Mouse (Mus musculus): ENCODE results near the gene Fli1. TPM values are rescaled to one million over a fixed set of nuclear protein-coding genes. Genes with fewer than 3 reads are reported as not detected.

The Fli1 gene
- polyA plus RNA-seq, 1 experiment = 124 TPM

- Histone ChIP-seq H3K4me3 (ENCODE audit: insufficient read depth, low read length) (no peak overlapping the region), H3K4me1 (ENCODE audit: control insufficient read depth, insufficient read depth, low read length) (peaks cover 71% of the 10 kb centered on the region), H3K27ac (ENCODE audit: insufficient read depth, low read depth, low read length) (peak overlapping the region; percentile 95)
- TF ChIP-seq CTCF (IDR thresholded peaks at IDR 0.05; ENCODE audit: low read depth, low read length) (0 out of 2 replicates have a peak, but pooled peaks have one; percentile 2), POLR2A (IDR thresholded peaks at IDR 0.05; ENCODE audit: borderline replicate concordance, low read depth, low read length) (no peak)
These were observed 24.1 kb downstream of the Fli1 start for GRCm38 (mm10) chr9:32518351-32519075.

DNA sequence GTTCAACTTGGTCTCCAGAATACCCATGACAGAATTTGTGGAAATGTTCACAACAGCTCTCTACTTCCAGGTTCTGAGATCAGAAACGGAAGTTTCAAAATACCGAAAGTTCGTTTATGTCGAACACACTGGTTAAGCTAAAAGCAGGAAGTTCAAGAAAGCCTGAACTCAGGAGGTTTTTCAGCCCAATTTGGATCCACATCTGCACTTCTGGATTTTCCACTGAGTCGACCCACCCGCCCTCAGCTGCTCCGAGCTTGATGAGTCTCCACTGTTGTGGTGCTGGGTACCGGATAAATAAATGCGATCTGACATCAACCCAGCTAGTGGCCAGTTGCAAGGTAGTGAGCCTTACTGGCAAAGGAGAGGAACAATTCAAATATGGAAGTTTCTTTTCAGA is 26.0 kb downstream of the Fli1 start:
- H3K27ac ChIP-seq (ENCODE audit: insufficient read depth, low read depth, low read length) = peak overlapping the region; percentile 98
- peaks cover 79% of the 10 kb centered on the region for H3K4me1 ChIP-seq (ENCODE audit: control insufficient read depth, insufficient read depth, low read length)
- TF ChIP-seq POLR2A (IDR thresholded peaks at IDR 0.05; ENCODE audit: borderline replicate concordance, low read depth, low read length) = no peak
- TF ChIP-seq CTCF (IDR thresholded peaks at IDR 0.05; ENCODE audit: low read depth, low read length) = no peak
- peak overlapping the region; percentile 45 for H3K4me3 ChIP-seq (ENCODE audit: insufficient read depth, low read length)

- TF ChIP-seq CTCF (IDR thresholded peaks at IDR 0.05; ENCODE audit: low read depth, low read length) (no peak), POLR2A (IDR thresholded peaks at IDR 0.05; ENCODE audit: borderline replicate concordance, low read depth, low read length) (no peak)
- H3K4me1 ChIP-seq (ENCODE audit: control insufficient read depth, insufficient read depth, low read length) = peaks cover 80% of the 10 kb centered on the region
- peak overlapping the region; percentile 45 for H3K4me3 ChIP-seq (ENCODE audit: insufficient read depth, low read length)
- peak overlapping the region; percentile 98 for H3K27ac ChIP-seq (ENCODE audit: insufficient read depth, low read depth, low read length)
These were observed 26.6 kb downstream of the Fli1 start for GRCm38 (mm10) chr9:32515894-32516686.

- peaks cover 79% of the 10 kb centered on the region for H3K4me1 ChIP-seq (ENCODE audit: control insufficient read depth, insufficient read depth, low read length)
- TF ChIP-seq POLR2A (IDR thresholded peaks at IDR 0.05; ENCODE audit: borderline replicate concordance, low read depth, low read length) (no peak), CTCF (IDR thresholded peaks at IDR 0.05; ENCODE audit: low read depth, low read length) (no peak)
- no peak overlapping the region for H3K4me3 ChIP-seq (ENCODE audit: insufficient read depth, low read length)
- peak overlapping the region; percentile 63 for H3K27ac ChIP-seq (ENCODE audit: insufficient read depth, low read depth, low read length)
These were observed 28.1 kb downstream of the Fli1 start for GRCm38 (mm10) chr9:32514406-32515058.

DNA sequence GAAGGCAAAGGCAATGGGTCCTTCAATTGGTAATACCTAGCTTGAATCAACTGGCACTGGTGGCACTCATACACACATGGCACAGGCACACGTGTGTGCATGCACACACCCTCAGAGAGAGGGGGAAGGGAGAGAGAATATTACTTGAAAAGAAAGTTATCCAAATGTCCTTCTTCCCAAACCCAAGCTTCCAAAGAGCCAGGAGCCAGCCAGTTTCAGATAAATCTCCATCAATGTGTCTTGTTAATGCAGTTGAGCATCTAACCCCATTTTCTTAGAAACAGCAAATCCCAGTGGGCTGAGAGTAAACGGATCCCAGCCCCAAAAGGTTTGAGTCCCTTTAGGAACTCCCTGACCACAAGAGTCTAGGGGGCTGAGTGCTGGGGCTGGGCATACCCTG is 29.2 kb downstream of the Fli1 start:
- H3K27ac ChIP-seq (ENCODE audit: insufficient read depth, low read depth, low read length) = 0 out of 2 replicates have a peak overlapping the region, but pooled peaks have one; percentile 1
- no peak overlapping the region for H3K4me3 ChIP-seq (ENCODE audit: insufficient read depth, low read length)
- H3K4me1 ChIP-seq (ENCODE audit: control insufficient read depth, insufficient read depth, low read length) = peaks cover 76% of the 10 kb centered on the region
- TF ChIP-seq POLR2A (IDR thresholded peaks at IDR 0.05; ENCODE audit: borderline replicate concordance, low read depth, low read length) (no peak), CTCF (IDR thresholded peaks at IDR 0.05; ENCODE audit: low read depth, low read length) (no peak)

DNA sequence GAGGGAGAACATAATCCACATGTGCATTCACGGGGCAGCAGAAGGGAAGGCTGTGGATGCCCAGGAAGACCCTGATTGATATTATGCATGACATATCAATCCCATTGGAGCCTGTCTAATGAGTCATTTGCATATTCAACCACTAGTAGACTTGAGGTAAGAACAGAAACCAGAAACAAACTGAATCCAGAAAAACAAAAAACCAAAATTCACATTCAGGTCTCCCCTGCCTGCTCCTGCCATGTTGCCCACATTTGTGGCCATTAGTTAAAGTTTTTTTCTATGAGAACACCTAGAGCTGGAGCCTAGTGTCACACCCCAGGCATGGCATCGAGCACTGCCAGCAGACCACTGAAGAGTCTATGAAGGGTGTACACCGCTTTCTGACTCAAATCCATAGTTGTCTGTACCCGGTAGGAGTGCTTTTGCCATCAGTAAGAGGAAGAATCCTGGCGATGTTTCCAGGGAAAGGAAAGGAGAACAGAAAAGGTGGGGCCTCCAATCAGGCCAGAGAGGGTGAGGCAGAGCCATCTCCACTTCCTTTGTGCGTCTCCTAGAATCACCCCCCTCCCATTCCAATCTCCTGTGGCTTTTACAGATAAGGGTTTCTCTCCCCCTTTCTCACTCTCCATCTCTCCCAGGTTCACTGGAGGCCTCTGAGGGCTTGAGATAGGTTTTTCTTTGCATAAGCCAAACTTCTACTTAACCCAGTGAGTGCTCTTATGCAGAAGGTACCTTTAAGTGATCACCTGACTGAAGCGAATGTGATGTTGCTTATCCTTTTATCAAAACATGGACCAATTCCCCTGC is 32.0 kb downstream of the Fli1 start:
- Histone ChIP-seq H3K27ac (ENCODE audit: insufficient read depth, low read depth, low read length) (peak overlapping the region; percentile 99), H3K4me1 (ENCODE audit: control insufficient read depth, insufficient read depth, low read length) (peaks cover 87% of the 10 kb centered on the region), H3K4me3 (ENCODE audit: insufficient read depth, low read length) (peak overlapping the region; percentile 23; the same call in 1 of the 2 replicates)
- TF ChIP-seq POLR2A (IDR thresholded peaks at IDR 0.05; ENCODE audit: borderline replicate concordance, low read depth, low read length) (no peak), CTCF (IDR thresholded peaks at IDR 0.05; ENCODE audit: low read depth, low read length) (no peak)

GRCm38 (mm10) chr9:32509706-32510156 is 32.9 kb downstream of the Fli1 start:
- no peak for TF ChIP-seq CTCF (IDR thresholded peaks at IDR 0.05; ENCODE audit: low read depth, low read length)
- TF ChIP-seq POLR2A (IDR thresholded peaks at IDR 0.05; ENCODE audit: borderline replicate concordance, low read depth, low read length) = no peak
- Histone ChIP-seq H3K4me1 (ENCODE audit: control insufficient read depth, insufficient read depth, low read length) (peaks cover 93% of the 10 kb centered on the region), H3K27ac (ENCODE audit: insufficient read depth, low read depth, low read length) (peak overlapping the region; percentile 99), H3K4me3 (ENCODE audit: insufficient read depth, low read length) (peak overlapping the region; percentile 27)

GRCm38 (mm10) chr9:32508648-32509047 is 34.0 kb downstream of the Fli1 start:
- peaks cover 93% of the 10 kb centered on the region for H3K4me1 ChIP-seq (ENCODE audit: control insufficient read depth, insufficient read depth, low read length)

DNA sequence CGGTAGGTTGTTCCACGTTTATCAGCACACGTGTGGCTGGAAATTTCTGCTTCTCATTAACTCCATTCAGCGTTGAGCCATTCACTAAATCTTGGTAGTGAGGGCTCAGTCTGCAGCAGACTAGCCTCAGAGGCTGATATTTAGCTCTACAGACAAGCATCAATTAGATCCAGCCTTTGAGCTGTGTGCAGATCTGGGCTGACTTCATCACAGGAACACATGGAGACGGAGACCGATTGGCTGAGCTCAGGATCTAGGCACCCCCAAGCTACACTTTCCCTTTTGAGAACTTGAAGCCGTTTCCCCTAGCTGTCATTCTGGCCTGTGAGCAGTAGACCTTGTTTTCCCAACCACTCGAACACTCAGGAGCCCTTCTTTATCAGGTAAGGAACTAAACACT is 34.5 kb downstream of the Fli1 start:
- TF ChIP-seq CTCF (IDR thresholded peaks at IDR 0.05; ENCODE audit: low read depth, low read length) = no peak
- no peak for TF ChIP-seq POLR2A (IDR thresholded peaks at IDR 0.05; ENCODE audit: borderline replicate concordance, low read depth, low read length)
- Histone ChIP-seq H3K27ac (ENCODE audit: insufficient read depth, low read depth, low read length) (peak overlapping the region; percentile 96), H3K4me1 (ENCODE audit: control insufficient read depth, insufficient read depth, low read length) (peaks cover 93% of the 10 kb centered on the region), H3K4me3 (ENCODE audit: insufficient read depth, low read length) (peak overlapping the region; percentile 37)

More at GRCm38 (mm10) chr9:32508648-32509047, 34.0 kb downstream of the Fli1 start:
- peak overlapping the region; percentile 99 for H3K27ac ChIP-seq (ENCODE audit: insufficient read depth, low read depth, low read length)
- peak overlapping the region; percentile 37 for H3K4me3 ChIP-seq (ENCODE audit: insufficient read depth, low read length)
- TF ChIP-seq POLR2A (IDR thresholded peaks at IDR 0.05; ENCODE audit: borderline replicate concordance, low read depth, low read length) = no peak
